Mouse (Mus musculus): Measurements from ENCODE around the gene Pi4ka.

- TF ChIP-seq POLR2A (IDR thresholded peaks at IDR 0.05; ENCODE audit: insufficient read depth, low read depth, low read length): no peak
- TF ChIP-seq CTCF (IDR thresholded peaks at IDR 0.05): no peak
- no peak for TF ChIP-seq EP300 (IDR thresholded peaks at IDR 0.05; ENCODE audit: insufficient read depth, low read depth, low read length)
These were observed 98.7 kb downstream of the Pi4ka start for GRCm38 (mm10) chr16:17307461-17307860.

All from heart, adult 2 months (tissue).